Mouse (Mus musculus): Measurements from ENCODE around the gene Pfdn4.
"Not testable (repeated sequence)": the region's sequence is repeated elsewhere in the genome, so short reads cannot be mapped to it uniquely, and the experiment has no call there.

Pfdn4 gene

GRCm38 (mm10) chr2:170496154-170496930, at the start of gene Pfdn4:
Pfdn4 (plus strand) TSS chr2:170496428.
- no peak for DNase-seq (ENCODE audit: low read depth in 1 of 2, low spot score in 2 of 2)

- DNase-seq (ENCODE audit: low read depth in 1 of 2, low spot score in 2 of 2) = no peak
Observed at GRCm38 (mm10) chr2:170446843-170447383, 49.3 kb upstream of the Pfdn4 start.

GRCm38 (mm10) chr2:170447651-170448050, 48.6 kb upstream of the Pfdn4 start:
- DNase-seq (ENCODE audit: low read depth in 1 of 2, low spot score in 2 of 2) = no peak

DNA sequence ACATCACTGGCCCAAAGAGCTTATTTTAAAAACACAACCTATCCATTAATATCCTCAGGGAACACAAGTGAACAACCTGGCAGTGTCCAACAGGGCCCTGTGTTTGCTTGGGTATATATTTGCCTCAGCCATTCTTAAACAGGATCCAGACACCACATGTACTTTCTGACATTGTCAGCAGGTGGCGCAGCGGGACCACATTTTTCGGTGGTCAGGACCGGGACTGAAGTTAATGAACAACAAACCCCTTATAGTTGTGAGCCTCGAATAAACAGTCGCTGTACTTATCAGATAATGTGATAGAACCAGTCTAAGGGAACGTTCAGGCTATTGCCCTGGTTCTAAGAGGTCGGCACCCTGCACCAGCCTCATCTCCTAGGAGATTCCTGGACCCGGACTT, 45.3 kb upstream of the Pfdn4 start:
- DNase-seq (ENCODE audit: low read depth in 1 of 2, low spot score in 2 of 2) = peak; percentile 14 to 61

DNA sequence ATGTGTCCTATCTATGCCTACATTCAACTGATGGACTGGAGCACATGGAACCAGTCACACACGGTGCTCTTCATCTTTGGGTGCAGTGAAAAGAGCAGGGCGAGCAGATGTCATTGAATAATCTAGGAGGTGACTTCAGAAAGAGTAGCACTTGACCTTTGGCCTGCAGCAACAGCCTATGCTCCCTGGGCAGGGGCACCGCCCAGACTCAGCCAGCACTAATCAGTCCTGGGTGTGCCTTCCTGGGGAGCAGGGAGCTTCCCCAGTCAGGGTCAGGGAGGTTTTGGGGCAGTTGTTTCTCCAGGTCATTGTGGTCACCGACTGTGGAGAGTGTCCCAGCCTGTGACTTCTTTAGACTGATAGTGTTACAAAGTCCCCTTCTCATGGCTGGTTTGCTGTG, 42.4 kb upstream of the Pfdn4 start:
- not testable (repeated sequence) for DNase-seq (ENCODE audit: low read depth in 1 of 2, low spot score in 2 of 2)

GRCm38 (mm10) chr2:170459183-170459582, 37.0 kb upstream of the Pfdn4 start:
- no peak for DNase-seq (ENCODE audit: low read depth in 1 of 2, low spot score in 2 of 2)

DNA sequence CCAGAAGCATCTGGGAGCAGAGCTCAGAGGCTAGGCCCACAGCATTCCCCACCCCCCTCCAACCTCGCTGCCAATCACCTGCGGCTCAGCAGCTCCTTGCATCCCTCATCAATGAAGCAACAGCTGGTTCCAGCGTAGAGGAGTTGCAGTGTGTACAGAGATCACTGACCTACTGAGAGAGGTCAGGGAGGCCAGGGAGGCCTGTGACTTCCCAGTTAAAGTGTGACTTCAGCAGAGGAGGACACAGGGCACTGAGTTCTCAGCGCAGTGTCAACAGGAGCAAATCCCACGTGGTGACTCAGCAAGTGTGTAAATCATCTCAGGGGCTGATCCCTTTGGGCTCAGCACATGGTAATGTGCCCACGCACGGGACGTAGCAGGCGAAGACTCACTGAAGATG, 36.4 kb upstream of the Pfdn4 start:
- DNase-seq (ENCODE audit: low read depth in 1 of 2, low spot score in 2 of 2) = no peak

- no peak for DNase-seq (ENCODE audit: low read depth in 1 of 2, low spot score in 2 of 2)
Observed at GRCm38 (mm10) chr2:170461652-170462051, 34.6 kb upstream of the Pfdn4 start.

DNA sequence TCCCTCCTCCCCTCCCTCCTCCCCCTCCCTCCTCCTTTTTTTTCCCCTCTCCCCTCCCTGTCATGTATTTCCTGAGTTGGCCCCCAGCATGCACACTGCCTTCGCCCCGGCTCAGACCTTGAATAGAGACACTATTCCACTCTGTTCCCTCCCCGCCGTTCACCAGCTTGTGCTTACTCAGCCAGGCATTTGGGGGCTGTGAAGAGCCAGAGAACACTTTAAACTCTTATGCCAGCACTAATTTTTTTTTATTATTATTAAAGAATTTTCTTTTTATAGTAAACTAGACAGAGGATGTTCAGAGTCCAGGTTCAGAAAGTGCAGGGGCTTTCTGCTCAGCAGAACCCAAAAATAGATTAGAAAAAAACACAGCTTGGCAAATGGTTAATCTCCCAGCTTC, 31.4 kb upstream of the Pfdn4 start:
- DNase-seq (ENCODE audit: low read depth in 1 of 2, low spot score in 2 of 2) = no peak

DNA sequence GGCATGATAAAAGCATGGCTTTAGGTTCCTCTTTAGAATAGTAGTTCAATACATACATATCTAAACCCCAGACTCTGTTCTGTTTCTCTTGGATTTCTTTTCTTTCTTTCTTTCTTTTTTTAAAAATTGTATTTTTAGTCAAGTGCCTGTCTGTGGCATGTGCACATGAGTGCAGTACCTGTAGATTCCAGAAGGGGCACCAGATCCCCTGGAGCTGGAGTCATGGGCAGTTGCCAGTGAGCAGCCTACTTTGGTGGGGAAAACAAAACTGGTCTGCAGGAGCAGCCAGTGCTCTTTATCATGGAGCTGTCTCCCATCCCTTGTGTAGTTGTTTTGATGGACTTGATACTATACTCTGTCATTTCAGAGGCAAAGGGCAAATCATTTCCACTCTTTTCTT, 28.2 kb upstream of the Pfdn4 start:
- DNase-seq (ENCODE audit: low read depth in 1 of 2, low spot score in 2 of 2) = no peak

GRCm38 (mm10) chr2:170469616-170470308, 26.5 kb upstream of the Pfdn4 start:
- DNase-seq (ENCODE audit: low read depth in 1 of 2, low spot score in 2 of 2) = no peak

DNA sequence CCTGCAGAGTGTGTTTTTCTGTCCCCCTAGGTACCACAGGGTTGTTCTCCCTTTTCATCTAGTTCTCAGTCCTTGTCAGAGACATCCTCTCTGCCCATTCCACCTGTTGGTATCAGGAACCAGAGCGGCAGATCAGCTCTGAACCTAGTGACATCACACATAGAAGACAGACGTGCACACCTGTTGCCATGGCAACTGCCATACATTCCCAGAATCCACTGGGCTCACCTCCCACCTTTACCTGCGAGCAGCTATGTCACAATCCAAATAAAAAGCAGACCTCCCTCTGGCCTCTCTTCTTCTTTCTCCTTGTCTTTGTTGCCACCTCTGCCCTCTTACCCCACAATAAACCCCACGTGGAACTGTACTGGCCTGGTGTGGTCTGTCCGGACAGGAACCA, 25.6 kb upstream of the Pfdn4 start:
- DNase-seq (ENCODE audit: low read depth in 1 of 2, low spot score in 2 of 2) = no peak

- no peak for DNase-seq (ENCODE audit: low read depth in 1 of 2, low spot score in 2 of 2)
Observed at GRCm38 (mm10) chr2:170474125-170474524, 22.1 kb upstream of the Pfdn4 start.

DNA sequence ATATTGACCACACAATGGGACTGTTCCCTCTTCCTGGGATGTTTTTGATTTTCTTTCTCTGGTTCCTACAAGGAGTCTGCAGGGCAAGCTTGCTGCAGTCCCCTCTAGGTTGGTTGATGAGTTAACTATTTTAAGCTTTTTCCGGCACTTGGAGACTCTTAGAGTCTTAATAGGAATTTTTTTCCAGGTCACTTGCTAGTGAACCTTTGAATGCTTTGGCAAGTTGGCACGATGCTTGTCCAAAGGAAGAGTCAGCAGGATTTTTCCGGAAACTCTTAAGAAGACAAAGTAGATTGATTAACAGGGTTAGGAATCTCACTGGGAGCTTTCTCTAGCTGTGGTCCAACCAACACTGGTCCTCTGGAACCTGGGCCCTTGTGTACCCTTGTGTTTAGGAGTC, 21.1 kb upstream of the Pfdn4 start:
- no peak for DNase-seq (ENCODE audit: low read depth in 1 of 2, low spot score in 2 of 2)

DNA sequence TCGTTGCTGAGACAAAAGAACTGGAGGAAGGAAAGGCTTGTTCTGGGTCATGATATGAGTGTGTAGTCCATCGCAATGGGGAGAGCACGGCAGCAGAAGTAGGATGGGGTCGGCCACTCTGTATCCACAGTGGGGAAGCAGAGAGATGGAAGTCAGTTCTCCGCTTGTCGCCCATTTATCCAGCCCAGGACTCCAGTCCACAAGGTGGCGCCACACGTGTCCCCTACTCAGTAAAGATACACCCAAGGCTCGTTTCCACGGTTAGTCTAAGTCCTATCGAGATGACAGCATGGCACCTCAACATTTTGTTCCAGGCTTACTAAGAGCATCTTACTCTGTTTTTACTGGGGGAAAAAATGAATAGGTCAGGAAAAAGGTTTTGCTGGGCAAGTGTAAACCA, 20.0 kb upstream of the Pfdn4 start:
- DNase-seq (ENCODE audit: low read depth in 1 of 2, low spot score in 2 of 2) = no peak

GRCm38 (mm10) chr2:170476643-170477042, 19.6 kb upstream of the Pfdn4 start:
- DNase-seq (ENCODE audit: low read depth in 1 of 2, low spot score in 2 of 2) = no peak

- no peak for DNase-seq (ENCODE audit: low read depth in 1 of 2, low spot score in 2 of 2)
Observed at GRCm38 (mm10) chr2:170482019-170482540, 14.1 kb upstream of the Pfdn4 start.

- no peak for DNase-seq (ENCODE audit: low read depth in 1 of 2, low spot score in 2 of 2)
Observed at GRCm38 (mm10) chr2:170483914-170484313, 12.3 kb upstream of the Pfdn4 start.

DNA sequence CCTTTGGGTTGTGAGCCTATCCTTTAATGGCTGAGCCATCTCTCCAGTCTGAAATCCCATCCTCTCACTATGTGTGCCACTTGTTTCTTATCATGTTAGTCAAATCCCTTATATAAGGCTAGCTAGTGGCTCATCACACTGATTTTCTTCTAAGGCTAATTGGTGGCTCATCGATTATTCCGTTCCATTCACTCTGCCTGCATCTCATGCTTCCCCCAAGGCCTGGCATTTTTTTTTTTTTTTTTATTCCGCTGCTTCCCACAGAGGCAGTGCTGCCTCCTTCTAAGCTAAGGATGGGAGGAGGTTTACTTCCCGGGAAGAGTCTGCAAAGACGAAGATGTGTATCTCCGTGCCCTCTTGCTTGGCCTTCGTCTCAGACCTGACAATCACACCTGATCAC, 9.0 kb upstream of the Pfdn4 start:
- DNase-seq (ENCODE audit: low read depth in 1 of 2, low spot score in 2 of 2) = no peak

DNA sequence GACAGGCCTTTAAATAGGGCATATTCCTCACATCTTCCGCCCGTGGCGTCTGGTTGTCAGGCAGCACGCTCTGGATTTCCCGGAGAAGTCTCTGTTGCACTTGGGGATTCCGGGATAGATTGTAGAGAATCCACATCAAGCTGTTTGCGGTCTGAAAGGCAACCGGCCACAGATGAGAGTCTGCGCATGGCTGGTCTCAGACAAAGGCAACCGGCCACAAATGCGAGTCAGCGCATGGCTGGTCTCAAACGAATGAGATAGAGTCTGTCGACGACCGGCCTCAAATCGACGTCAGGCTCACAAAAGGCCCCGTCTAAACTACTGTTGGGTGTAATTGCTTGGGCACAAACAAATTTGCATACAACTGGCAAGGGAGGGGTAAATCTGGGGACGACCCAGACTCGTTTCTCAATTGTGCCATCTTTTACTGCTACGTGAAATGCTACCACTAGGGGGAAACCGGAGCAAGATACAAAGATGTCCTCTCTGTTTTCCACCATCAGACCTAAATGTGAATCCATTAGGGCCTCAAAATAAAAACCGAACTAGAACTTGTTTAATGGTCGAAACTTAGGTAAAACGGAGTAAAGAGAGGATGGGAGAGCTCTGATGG, 8.2 kb upstream of the Pfdn4 start:
- no peak for DNase-seq (ENCODE audit: low read depth in 1 of 2, low spot score in 2 of 2)

DNA sequence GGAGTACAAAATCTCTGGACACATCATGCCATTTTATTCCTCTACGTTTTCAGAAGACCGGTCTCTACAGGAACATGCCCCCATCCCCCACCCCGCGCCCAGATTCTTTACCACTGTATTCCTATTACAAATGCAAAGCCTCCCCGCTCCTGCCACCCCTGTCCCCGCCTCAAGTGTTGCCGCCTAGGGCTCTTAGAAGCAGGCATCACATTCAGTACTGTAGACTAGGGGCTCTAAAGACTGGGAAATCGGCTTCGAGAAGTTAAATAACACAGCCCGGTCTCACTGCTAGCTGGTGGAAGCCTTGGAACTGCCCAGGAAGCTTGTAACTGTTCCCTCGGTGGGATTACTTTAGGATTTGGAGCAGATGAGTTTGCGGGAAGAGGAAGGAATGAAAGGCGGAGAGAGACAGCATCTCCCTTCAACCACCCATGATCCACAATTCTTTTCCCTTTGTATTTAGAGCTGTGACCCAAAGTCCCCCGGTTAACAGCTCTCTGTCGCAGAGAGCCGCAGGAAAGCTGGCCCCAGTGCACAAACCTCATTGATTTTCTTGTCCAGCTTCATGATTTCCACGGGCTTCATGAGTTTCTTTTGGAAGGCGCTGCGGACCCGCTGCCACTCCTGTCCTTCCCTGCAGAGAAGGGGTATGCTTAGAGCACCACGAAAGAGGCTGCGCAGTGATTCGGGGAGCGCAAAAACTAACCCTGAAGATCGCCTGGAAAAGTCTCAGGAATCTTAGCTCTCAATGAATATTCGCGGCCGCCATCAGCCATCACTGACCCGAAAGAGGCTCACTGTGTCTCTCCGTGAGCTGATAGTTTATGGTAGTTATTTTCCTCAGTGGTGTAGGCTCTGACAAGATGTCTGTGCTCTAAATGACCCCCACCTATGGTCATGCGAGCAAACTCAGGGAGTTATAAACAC, 1.2 kb upstream of the Pfdn4 start:
- DNase-seq (ENCODE audit: low read depth in 1 of 2, low spot score in 2 of 2) = no peak

Measured in monocyte, adult 2 months (primary cell).